ENCODE assay signal across 25 mouse cellular contexts in genomic region chr19:32603466-32603865, GRCm38 (mm10). TPM values are rescaled to one million over a fixed set of nuclear protein-coding genes. Genes with fewer than 3 reads are reported as not detected.
DNase-seq lines count a peak whose midpoint lies in the region; ATAC-seq and TF ChIP-seq lines count a peak whose summit lies in the region.
"Had no signal": no experiment of that assay in that cellular context is flagged by ENCODE, and none has a peak within 500 bp of the region (broad histone marks: within the 10 kb centered on the region; RNA-seq: fewer than 3 reads in every experiment).

No protein-coding gene starts in this region.

- no peaks in the 10 kb centered on the region; the same call in 1 of the 2 replicates for H3K79me2 ChIP-seq in heart, adult 2 months (replicated peaks; ENCODE audit: control insufficient read depth, insufficient read depth, low read length)

- peaks cover 7% of the 10 kb centered on the region for H3K4me1 ChIP-seq in heart, adult 2 months (ENCODE audit: control insufficient read depth, insufficient read depth, low read length)
- H3K4me1 ChIP-seq in intestine, postnatal 0 days (replicated peaks; ENCODE audit: control insufficient read depth, insufficient read depth, low read length) = peaks cover 10% of the 10 kb centered on the region
- H3K4me1 ChIP-seq in small intestine, adult 2 months (ENCODE audit: control insufficient read depth, insufficient read depth, insufficient read length, low read length) = peaks cover 14% of the 10 kb centered on the region; the same call in 1 of the 2 replicates
- H3K4me1 ChIP-seq in thymus, adult 2 months (replicated peaks; ENCODE audit: control insufficient read depth, insufficient read depth, low read length) = no peaks in the 10 kb centered on the region
- H3K4me1 ChIP-seq: embryonic facial prominence, embryonic 15.5 days; hindbrain, embryonic 10.5 days had no signal

- peak; percentile 54 for ATAC-seq in common myeloid progenitor, adult 5-6 weeks (replicated peaks; ENCODE audit: low read depth, poor library complexity, severe bottlenecking)
- ATAC-seq in intestine, postnatal 0 days = peak; percentile 70
- ATAC-seq: activated CD4-positive, CD25-positive, alpha-beta regulatory T cell, adult 4 months; CD4-positive, CD25-positive, alpha-beta regulatory T cell, adult 4 months; forebrain, embryonic 14.5 days had no signal

- no peaks in the 10 kb centered on the region for H3K27me3 ChIP-seq in heart, adult 2 months (ENCODE audit: control insufficient read depth, insufficient read depth, low read length)
- no peaks in the 10 kb centered on the region for H3K27me3 ChIP-seq in intestine, postnatal 0 days (replicated peaks; ENCODE audit: control insufficient read depth, insufficient read depth, low read length)
- H3K27me3 ChIP-seq in small intestine, adult 2 months (ENCODE audit: control insufficient read depth, insufficient read depth, low read length) = no peaks in the 10 kb centered on the region
- H3K27me3 ChIP-seq in thymus, adult 2 months (ENCODE audit: control insufficient read depth, insufficient read depth, low read length) = no peaks in the 10 kb centered on the region
- H3K27me3 ChIP-seq: embryonic facial prominence, embryonic 15.5 days; Patski had no signal

- intact Hi-C loops in heart, adult 2 months (cut with DNase I) = no loop called here
- intact Hi-C loops in gastrocnemius, postnatal 36 days (cut with DNase I) = no loop called here

- peak; percentile 49 for DNase-seq in heart, adult 11 months
- DNase-seq in heart, adult 2 months = no peak
- DNase-seq in adrenal gland, adult 2 months = no peak
- no peak for DNase-seq in thymus, adult 2 months
- no peak for DNase-seq in gastrocnemius, postnatal 36 days
- DNase-seq: adrenal gland, postnatal 25 days; B cell, adult 2 months; cerebellum, adult 2 months; cerebellum, postnatal 10 days; embryo, embryonic 11 days; gastrocnemius, postnatal 10 days; heart, adult 18-20 months had no signal

- no peak for TF ChIP-seq EP300 in heart, adult 2 months (IDR thresholded peaks at IDR 0.05; ENCODE audit: insufficient read depth, low read depth, low read length)

- TF ChIP-seq POLR2A in heart, adult 2 months (IDR thresholded peaks at IDR 0.05; ENCODE audit: insufficient read depth, low read depth, low read length) = no peak
- no peak for TF ChIP-seq POLR2A in small intestine, adult 2 months (IDR thresholded peaks at IDR 0.05; ENCODE audit: low read depth, low read length)
- no peak for TF ChIP-seq POLR2A in thymus, adult 2 months (IDR thresholded peaks at IDR 0.05; ENCODE audit: control insufficient read depth, extremely low read depth, insufficient read depth, low read length, poor library complexity)

- H3K36me3 ChIP-seq in heart, adult 2 months (ENCODE audit: control insufficient read depth, insufficient read depth, low read length) = no peaks in the 10 kb centered on the region; the same call in 1 of the 2 replicates
- no peaks in the 10 kb centered on the region for H3K36me3 ChIP-seq in intestine, postnatal 0 days (ENCODE audit: control insufficient read depth, insufficient read depth)
- peaks cover 4% of the 10 kb centered on the region; the same call in 1 of the 2 replicates for H3K36me3 ChIP-seq in small intestine, adult 2 months (ENCODE audit: control insufficient read depth, insufficient read depth, low read length)
- H3K36me3 ChIP-seq in thymus, adult 2 months (ENCODE audit: control insufficient read depth, insufficient read depth, low read length) = no peaks in the 10 kb centered on the region
- H3K36me3 ChIP-seq: embryonic facial prominence, embryonic 15.5 days; forebrain, embryonic 10.5 days; hindbrain, embryonic 10.5 days had no signal

- no peak for TF ChIP-seq CTCF in heart, adult 2 months (IDR thresholded peaks at IDR 0.05)
- no peak for TF ChIP-seq CTCF in intestine, postnatal 0 days (IDR thresholded peaks at IDR 0.05; ENCODE audit: low read depth)
- TF ChIP-seq CTCF in small intestine, adult 2 months (IDR thresholded peaks at IDR 0.05; ENCODE audit: extremely low read depth, insufficient read length, insufficient replicate concordance, low read depth, low read length) = no peak
- no peak for TF ChIP-seq CTCF in thymus, adult 2 months (IDR thresholded peaks at IDR 0.05; ENCODE audit: borderline replicate concordance, control insufficient read depth, extremely low read depth, insufficient read depth, low read length, poor library complexity)

- H3K4me3 ChIP-seq in heart, adult 2 months = no peak overlapping the region
- no peak overlapping the region for H3K4me3 ChIP-seq in intestine, postnatal 0 days (ENCODE audit: low read depth, low read length)
- no peak overlapping the region for H3K4me3 ChIP-seq in small intestine, adult 2 months (ENCODE audit: low read depth, low read length)
- no peak overlapping the region for H3K4me3 ChIP-seq in thymus, adult 2 months (ENCODE audit: control insufficient read depth, insufficient read depth, low read length)
- H3K4me3 ChIP-seq: embryonic facial prominence, embryonic 15.5 days; erythroblast, embryonic 14.5 days; forebrain, embryonic 10.5 days; hindbrain, embryonic 10.5 days had no signal

- H3K27ac ChIP-seq in heart, adult 2 months = no peak overlapping the region
- H3K27ac ChIP-seq in intestine, postnatal 0 days (ENCODE audit: low read depth, low read length) = peak overlapping the region; percentile 41; the same call in 1 of the 2 replicates
- H3K27ac ChIP-seq in small intestine, adult 2 months (ENCODE audit: insufficient read depth, low read depth, low read length) = 0 out of 2 replicates have a peak overlapping the region, but pooled peaks have one; percentile 23
- no peak overlapping the region for H3K27ac ChIP-seq in thymus, adult 2 months (ENCODE audit: control insufficient read depth, insufficient read depth, low read length)
- H3K27ac ChIP-seq: embryonic facial prominence, embryonic 15.5 days; forebrain, embryonic 10.5 days; hindbrain, embryonic 10.5 days; hindbrain, embryonic 14.5 days had no signal

- H3K4me2 ChIP-seq in intestine, postnatal 0 days (replicated peaks; ENCODE audit: low read depth) = no peak overlapping the region
- H3K4me2 ChIP-seq: embryonic facial prominence, embryonic 15.5 days; heart, embryonic 11.5 days; hindbrain, embryonic 14.5 days had no signal

- H3K9me3 ChIP-seq in intestine, postnatal 0 days (ENCODE audit: control insufficient read depth) = no peaks in the 10 kb centered on the region
- H3K9me3 ChIP-seq: embryonic facial prominence, embryonic 15.5 days; forebrain, embryonic 10.5 days; hindbrain, embryonic 10.5 days had no signal

- no peak overlapping the region for H3K9ac ChIP-seq in heart, adult 2 months (ENCODE audit: low read depth, low read length)
- H3K9ac ChIP-seq in intestine, postnatal 0 days (ENCODE audit: low read depth, low read length) = no peak overlapping the region
- H3K9ac ChIP-seq: embryonic facial prominence, embryonic 15.5 days; hindbrain, embryonic 14.5 days had no signal

- 95% methylated on average over 1 of the region's 1 CpGs for WGBS in heart, adult 2 months
- 84% methylated on average over 1 of the region's 1 CpGs for WGBS in intestine, postnatal 0 days
- WGBS in small intestine, adult 2 months = 81% methylated on average over 1 of the region's 1 CpGs
- 100% methylated on average over 1 of the region's 1 CpGs for WGBS in thymus, adult 2 months

RNA-seq across cellular contexts. Expression of gene Papss2, which starts 7.9 kb away (rescaled TPM):
- total RNA-seq in heart, adult 2 months (2021) = 10 to 100 TPM; 12.2 to 14.0 TPM
- polyA plus RNA-seq in heart, adult 2 months (2012; rRNA removed) = 6.2 and 9.1 TPM in 2 replicates
- total RNA-seq in common myeloid progenitor, adult 5-6 weeks (2017) = 3.0 and 3.9 TPM in 2 replicates
- 27.6 and 34.7 TPM in 2 replicates for polyA plus RNA-seq in intestine, postnatal 0 days (2015; fragmentation: Nextera tagmentation; extraction: Ambion mirVana)
- 24.3 and 219 TPM in 2 replicates for polyA plus RNA-seq in small intestine, adult 2 months (2012; rRNA removed)
- total RNA-seq in adrenal gland, adult 2 months (2021) = 10 to 100 TPM; 11.1 to 20.8 TPM
- polyA plus RNA-seq in adrenal gland, adult 2 months (2012; rRNA removed) = 0.91 and 1.1 TPM in 2 replicates
- polyA plus RNA-seq in thymus, adult 2 months (2012; rRNA removed) = 5.7 and 6.5 TPM in 2 replicates
- 1 to 10 TPM; 4.4 to 5.3 TPM for total RNA-seq in gastrocnemius, postnatal 36 days (2021)

Comparison
In these comparisons a context has a peak if more than half of its experiments do, and no peak if none do; other contexts are left out.
1. H3K27ac ChIP-seq: peak in intestine, postnatal 0 days (single experiment) and small intestine, adult 2 months (single experiment); none in heart, adult 2 months (single experiment) and thymus, adult 2 months (single experiment).